Mouse (Mus musculus) layer of hippocampus, adult 9-11 months (tissue): ENCODE data around the gene Spdye4b.
"Not testable (repeated sequence)": the region's sequence is repeated elsewhere in the genome, so short reads cannot be mapped to it uniquely, and the experiment has no call there.

ENCODE experiments used
- DNase-seq: peaks from one replicate; pipeline ENCODE4 v3.0.0; 2022

Spdye4b gene

DNA sequence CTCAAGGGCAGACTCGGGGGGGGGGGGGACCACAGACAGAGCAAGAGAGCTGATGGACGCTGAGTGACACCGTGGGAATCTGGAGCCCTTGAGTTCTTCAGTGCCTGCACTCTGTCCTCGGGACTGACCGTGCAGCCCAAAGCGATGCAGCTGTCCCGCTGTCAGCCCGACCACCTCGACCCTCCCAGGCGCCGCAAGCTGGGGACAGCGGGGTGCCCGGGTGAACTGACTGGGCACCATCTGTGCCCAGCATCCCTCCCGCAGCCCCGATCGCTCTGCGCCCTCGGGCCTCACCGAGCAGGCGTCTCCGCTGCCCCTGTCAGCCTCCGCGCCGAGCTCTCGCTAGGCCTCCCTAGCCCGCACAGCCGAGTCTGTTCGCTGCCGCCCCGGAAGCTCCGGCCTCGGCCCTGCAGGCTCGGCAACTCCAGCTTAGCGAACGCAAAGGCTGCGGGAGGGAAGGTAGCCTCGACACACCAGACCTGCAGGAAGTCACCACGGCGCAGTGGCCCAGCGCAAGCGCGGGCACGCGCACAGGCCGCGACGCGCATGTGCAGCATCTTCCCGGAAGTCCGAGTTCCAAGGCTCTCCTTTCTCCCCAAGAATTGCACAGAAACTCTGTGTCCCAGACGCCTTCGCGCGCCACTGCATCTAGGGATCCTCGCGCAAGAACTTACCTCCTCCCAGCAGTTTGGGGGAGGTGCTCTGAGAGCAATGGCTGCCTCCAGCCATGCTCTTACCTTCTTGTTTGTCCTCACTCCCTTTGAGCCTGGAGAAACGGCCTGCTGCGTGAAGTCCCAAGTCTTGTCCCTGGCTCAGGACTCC, at the start of gene Spdye4b, which contains the start of gene Rbak:
Spdye4b (plus strand) TSS at position 763 of the 822 bp plus-strand sequence.
Rbak (minus strand) TSS at position 521 of the 822 bp plus-strand sequence.
- peak; percentile 97 for DNase-seq

DNA sequence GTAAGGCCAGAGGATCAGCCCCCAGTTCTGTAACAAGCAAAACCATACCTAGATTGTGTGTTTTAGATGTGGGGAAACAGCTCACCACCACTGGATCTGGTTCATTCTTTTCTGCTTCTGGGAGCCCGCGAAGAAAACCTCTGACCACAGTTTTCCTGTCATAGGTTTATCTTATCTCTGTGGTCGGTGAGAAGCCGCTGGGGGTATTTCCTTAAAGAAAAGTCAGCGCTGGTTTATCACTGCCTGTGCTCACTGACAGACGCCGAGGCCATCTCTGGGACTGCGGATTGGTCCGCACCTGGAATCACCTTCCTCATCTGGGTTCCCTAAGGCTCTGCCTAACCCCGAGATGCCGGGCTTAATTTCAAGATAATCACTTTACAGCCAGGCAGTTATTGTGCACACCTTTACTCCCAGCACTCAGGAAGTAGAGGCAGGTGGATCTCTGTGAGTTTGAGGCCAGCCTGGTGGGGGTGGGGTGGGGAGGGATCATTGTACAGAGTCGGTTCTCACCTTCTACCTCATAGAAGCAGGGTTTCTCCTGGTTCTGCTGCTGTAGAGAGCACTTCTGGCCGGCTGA, 47.8 kb upstream of the Spdye4b start:
- no peak for DNase-seq

DNA sequence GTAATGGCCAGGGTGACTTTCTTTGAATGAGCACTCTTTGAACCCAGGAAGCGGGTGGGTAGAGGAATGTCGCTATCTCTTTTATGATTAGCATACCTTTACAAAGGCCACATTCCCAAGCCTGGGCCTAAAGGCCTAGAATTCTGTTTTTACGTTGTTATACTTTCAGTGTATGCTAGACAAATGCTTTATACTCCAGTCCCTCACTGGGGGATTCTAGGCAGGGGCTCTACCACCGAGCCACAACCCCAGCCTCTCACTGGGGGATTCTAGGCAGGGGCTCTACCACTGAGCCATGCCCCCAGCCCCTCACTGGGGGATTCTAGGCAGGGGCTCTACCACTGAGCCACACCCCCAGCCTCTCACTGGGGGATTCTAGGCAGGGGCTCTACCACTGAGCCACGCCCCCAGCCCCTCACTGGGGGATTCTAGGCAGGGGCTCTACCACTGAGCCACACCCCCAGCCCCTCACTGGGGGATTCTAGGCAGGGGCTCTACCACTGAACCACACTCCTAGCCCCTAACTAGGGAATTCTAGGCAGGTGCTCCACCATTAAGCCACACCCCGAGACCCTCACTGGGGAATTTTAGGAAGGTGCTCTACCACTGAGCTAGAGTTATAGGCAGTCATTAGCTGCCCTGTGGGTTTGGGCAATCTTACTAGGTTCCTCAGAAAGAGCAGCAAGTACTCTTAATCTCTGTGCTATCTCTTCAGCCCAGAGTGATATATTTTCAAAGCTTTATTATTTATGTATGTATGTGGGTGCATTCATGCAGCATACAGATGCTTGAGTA, 46.4 kb upstream of the Spdye4b start:
- not testable (repeated sequence) for DNase-seq

GRCm38 (mm10) chr5:143135042-143135441, 45.8 kb upstream of the Spdye4b start:
- DNase-seq, result no peak

- no peak for DNase-seq
Observed at GRCm38 (mm10) chr5:143137580-143137979, 43.2 kb upstream of the Spdye4b start.

GRCm38 (mm10) chr5:143147481-143147880, 33.3 kb upstream of the Spdye4b start, which contains the start of gene Olfr718-ps1:
Gene Olfr718-ps1, minus strand, starts transcription at chr5:143147581.
- DNase-seq, result no peak

DNA sequence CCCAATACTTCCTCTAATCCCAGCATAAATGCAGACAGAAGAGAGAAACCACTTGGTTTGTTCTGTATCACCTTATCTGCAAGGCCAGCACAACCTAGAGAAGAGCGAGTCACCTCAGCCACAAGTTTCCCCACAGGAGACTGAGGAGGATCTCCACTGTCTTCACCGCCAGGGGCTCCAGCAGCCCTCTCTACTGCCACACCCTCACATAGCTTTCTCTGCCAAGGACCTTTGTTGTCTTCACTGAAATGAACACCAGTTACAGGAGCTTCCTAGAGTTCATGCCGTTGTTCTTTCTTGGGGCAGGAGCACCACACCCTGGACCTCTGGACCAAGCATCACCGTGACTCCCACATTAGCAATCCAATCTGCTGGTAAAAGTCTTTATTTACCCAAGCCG, 32.2 kb upstream of the Spdye4b start:
- no peak for DNase-seq

- no peak for DNase-seq
Observed at GRCm38 (mm10) chr5:143149536-143149935, 31.3 kb upstream of the Spdye4b start.

GRCm38 (mm10) chr5:143150044-143150443, 30.8 kb upstream of the Spdye4b start:
- no peak for DNase-seq

DNA sequence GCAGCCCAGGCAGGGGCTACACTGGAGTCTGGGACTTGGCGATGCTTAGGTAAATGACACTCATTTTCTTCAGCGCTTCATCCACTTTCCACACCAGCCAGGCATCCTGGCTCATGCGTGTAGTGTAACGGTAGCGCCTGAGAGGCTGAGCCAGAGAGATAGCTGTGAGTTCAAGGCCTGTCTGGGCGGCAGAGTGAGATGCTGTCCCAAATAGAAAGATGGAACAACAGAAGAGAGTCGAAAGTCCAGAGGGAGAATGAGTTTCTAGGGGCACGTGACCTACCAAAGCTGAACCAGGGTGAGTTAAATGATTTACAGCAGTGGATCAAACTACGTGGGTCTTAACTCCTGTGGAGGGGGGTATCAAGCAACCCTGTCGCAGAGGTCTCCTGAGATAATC, 27.1 kb upstream of the Spdye4b start:
- DNase-seq, result no peak

GRCm38 (mm10) chr5:143155534-143155933, 25.3 kb upstream of the Spdye4b start:
- no peak for DNase-seq

GRCm38 (mm10) chr5:143165508-143166070, 15.2 kb upstream of the Spdye4b start:
- no peak for DNase-seq

GRCm38 (mm10) chr5:143175970-143176369, 4.8 kb upstream of the Spdye4b start:
- no peak for DNase-seq

GRCm38 (mm10) chr5:143177541-143178200, 3.1 kb upstream of the Spdye4b start:
- DNase-seq, result no peak

DNA sequence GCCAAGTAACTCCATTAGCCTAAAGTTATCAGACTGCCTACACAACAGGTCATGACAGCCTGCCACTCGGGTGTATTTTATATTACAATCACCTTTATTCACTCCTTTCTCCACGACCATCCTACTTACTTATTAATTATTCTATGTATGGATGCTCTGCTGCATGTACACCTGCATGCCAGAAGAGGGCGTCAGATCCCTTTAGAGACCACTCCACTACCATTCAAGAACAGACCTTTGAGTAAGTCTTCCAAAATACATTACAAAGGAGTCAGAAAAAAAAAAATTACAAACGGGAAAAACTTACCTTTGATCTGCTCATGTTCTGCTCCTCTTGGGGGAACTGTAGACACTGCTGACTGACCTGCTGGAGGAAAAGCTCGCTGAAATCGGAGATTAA, 1.6 kb upstream of the Spdye4b start:
- no peak for DNase-seq

GRCm38 (mm10) chr5:143188014-143188413, 7.2 kb downstream of the Spdye4b start:
- DNase-seq, result not testable (repeated sequence)

DNA sequence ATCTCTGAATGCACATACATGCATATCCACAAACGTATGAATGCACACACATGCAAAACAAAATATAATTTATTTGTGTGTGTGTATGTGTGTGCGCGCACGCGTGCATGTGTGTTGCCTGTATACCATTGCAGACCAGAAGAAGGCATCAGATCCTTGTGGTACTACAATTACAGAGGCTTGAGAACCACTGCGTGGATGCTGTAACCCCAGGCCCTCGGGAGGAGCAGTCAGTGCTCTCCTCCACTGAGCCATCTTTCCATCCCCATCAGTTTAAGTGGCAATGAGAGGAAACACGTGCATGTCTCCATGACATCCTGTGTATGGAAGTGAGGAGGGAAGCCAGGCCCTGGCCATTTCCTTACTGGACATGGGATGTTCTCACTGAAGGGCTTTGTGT, 12.0 kb downstream of the Spdye4b start:
- DNase-seq, result no peak

GRCm38 (mm10) chr5:143194747-143195146, 13.9 kb downstream of the Spdye4b start:
- not testable (repeated sequence) for DNase-seq

- no peak for DNase-seq
Observed at GRCm38 (mm10) chr5:143195166-143195565, 14.3 kb downstream of the Spdye4b start.

- DNase-seq, result no peak
Observed at GRCm38 (mm10) chr5:143196506-143196905, 15.7 kb downstream of the Spdye4b start.

- no peak for DNase-seq
Observed at GRCm38 (mm10) chr5:143205015-143205414, 24.2 kb downstream of the Spdye4b start.

DNA sequence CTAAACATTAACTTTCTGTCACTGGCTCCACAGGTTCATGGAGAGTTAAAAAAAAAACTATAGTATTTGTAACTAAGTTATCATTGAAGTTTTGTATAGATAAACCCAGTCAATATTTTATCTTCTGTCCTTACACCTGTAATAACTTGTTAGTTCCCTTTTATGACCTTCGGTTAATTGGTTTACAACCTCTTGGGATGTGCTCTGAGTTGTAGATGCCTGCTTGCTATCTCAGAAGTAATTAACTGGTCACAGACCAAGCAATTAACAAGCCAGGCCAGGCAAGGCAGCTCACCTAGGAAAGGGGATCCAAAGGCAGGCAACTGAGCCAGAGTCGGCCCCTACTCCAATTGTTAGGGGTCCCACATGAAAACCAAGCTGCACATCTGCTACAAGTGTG, 33.0 kb downstream of the Spdye4b start:
- no peak for DNase-seq

DNA sequence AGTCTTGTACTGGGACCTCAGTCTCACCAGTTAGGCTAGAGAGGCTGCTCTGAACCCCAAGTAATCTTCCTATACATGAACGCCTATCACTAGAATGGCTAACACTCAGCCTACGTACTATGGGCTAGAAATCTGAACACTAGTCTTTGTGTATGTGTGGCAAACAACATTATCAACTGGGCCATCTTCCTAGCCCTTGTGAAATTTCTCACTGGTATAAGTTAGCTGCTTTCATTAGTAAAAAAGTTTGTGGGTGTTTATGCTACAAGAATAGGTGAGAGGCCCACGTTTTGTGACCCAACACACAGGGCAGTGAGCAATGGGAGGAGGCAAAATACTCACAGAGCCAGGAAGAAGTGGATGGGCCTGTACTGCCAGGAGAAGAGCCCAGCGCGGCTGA, 40.2 kb downstream of the Spdye4b start:
- DNase-seq, result no peak
